Mouse (Mus musculus) embryo, embryonic 10.5 days (tissue): ENCODE results near the gene Sepsecs.
"Not testable (repeated sequence)": the region's sequence is repeated elsewhere in the genome, so short reads cannot be mapped to it uniquely, and the experiment has no call there.

Experiments used
- DNase-seq: peaks from one replicate; pipeline ENCODE4 v3.0.0-alpha.2; 2015; ENCODE audit warnings: low spot score

The Sepsecs gene

DNA sequence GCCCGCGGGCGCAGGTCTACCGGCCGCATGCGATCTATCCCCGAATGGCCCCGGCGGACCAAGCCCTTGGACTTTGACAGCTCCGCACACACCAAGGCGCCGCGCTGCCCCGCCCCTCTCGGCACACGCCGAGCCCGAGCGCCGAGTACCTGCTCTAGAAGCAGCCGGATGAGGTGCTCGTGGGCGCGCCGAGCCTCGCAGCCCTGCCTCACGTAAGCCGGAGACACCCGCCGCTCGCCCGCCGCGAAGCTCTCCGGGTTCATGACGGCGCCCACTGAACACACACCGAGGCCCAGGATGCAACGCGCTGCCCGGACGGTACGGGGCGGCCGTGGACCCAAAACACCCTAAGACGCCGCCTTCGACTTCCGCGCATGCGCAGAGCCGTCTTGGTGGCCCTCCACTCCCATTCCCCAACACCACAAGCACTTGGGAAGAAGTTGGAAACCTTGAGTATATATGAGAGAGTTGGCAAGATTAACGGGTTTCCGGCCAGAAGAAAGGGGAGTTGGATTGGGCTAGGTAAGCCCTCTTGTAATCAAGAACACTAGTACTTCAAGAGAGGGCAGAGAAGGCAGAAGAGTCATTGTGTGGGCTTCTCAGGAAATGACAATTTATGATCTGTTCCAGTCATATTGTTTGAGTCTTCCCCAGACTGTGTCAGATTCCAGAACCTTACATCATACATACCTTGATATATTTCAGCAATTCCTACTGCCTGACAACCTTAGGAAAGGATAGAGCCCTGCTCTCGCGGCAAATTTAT, at the start of gene Sepsecs:
Sepsecs (minus strand) TSS at position 283 of the 766 bp plus-strand sequence.
- DNase-seq: peak; percentile 93

DNA sequence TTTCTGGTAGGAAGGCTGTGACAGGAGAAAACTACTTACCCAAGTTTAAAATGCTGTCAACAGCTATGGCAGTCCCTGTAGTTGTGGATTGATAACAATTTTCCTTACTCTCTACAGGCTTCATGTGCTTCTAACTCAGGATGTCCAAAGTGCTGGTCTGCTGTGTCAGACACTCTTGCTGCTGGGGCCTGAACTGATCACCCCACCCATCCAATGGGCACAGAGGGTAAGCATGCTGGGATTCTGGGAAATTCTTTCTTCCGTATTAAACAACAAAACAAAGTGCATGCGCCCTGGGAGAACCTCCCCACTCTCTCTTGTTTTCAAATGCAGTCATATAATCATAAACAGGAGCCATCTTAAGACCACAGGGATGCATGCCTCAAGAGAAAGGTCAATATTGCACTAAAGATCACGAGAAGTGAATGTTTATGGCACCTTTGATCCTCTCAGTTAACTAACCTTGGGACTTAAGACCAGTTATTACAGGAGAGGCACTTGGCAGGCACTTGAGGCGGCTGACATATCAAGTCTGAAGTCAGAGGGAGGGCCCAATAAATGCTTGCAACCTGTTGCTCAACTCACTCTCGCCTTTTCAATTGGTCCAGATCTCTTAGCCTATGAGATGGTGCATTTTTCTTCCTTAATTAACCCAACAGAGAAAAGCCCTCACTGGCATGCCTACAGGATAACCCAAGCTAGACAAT, 47.4 kb upstream of the Sepsecs start:
- no peak for DNase-seq

DNA sequence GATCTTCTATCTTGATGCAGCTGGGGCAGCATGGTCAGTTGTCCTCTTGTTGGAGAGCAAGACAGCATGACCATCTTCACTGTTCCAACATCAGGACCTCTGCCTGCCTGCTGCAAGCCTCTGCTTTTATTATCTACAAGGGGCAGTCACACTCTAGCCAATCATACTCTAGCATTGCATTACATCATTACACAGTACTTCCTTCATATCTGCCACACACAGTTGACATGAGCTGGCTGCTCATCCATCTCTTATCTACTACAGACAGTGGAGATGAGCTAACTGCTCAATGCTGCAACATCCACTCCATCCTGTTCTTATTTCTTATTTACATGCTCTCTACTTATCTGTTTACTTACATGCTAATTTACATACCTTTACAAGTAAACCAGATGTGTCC, 43.2 kb upstream of the Sepsecs start:
- no peak for DNase-seq

- no peak for DNase-seq
Measured at GRCm38 (mm10) chr5:52704562-52704961, 35.1 kb upstream of the Sepsecs start.

DNA sequence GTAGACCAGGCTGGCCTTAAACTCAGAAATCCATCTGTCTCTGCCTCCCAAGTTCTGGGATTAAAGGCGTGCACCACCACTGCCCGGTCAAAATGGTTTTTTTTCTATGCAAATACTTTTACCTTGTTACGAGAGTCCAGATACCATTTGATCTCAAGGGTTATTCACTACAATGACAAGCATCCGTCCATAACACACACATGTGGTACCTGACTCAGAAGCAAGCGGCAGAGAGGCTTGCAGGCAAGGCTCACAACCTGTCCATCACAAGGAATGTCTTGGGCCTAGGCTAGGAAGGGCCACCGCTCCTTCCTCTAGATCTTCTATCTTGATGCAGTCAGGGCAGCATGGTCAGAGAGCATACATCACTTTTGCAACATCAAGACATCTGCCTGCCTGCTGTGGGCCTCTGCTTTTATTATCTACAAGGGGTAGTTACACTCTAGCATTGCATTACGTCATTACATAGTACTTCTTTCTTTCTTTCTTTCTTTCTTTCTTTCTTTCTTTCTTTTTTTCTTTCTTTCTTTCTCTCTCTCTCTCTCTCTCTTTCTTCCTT, 28.5 kb upstream of the Sepsecs start:
- not testable (repeated sequence) for DNase-seq

GRCm38 (mm10) chr5:52697291-52697690, 27.8 kb upstream of the Sepsecs start:
- DNase-seq: no peak

DNA sequence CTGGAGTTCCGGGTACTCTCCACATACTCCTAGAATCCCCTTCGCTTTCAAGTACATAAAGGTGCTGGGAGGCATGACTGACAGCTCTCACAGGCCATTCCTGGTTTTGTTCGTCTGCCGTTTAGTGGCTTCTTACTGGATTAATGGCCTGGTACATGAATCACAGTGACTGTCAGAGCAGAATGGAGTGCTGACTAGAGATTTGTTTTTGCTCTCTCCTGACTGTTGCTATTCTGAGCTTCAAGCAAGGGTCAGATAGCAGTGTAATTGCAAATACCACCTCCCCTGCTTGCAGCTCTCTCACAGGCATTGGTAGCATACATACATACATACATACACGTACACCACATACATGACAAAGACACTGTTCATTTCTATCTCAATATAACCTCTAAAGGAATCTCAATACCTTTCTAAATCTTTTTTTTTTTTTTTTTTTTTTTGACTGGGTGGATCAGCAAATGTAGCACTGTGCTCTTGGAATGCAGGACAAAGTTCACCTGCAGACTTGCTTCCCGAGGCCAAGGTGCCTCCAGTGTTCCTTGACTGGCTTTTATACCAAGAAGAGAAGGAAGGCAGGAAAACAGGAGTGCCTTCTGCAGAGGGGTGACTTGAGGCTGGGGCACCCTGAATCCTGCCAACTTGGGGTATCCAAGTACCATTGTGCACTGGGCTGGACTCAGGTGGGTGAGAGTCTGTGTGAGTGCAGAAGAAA, 18.4 kb upstream of the Sepsecs start:
- no peak for DNase-seq

GRCm38 (mm10) chr5:52681111-52681510, 11.6 kb upstream of the Sepsecs start:
- DNase-seq: peak; percentile 19

GRCm38 (mm10) chr5:52680191-52680590, 10.7 kb upstream of the Sepsecs start:
- no peak for DNase-seq

DNA sequence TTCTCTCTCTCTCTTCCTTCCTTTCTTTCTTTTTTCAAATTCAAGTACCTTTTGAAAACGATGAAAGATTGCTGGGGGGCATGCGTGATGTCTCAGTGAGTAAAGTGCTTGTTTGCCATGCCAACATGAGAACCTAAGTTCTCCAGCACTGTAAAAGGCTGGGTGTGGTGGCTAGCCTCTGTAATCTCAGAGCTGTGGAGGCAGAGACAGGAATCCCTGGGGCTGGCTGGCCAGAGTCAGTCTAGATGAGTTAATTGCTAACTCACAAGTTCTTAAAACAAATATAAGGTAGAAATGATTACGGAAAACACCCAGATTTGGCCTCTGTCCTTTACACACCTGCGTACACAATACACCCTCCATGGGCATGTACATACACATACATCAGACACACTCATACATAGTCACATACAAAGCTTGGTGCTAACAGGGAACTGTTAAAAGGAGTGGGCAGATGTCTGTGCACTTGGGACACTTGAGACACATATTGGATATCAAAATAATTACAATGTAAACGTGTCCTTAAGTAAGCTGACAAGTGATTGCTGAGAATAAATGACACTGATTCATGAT, 9.1 kb upstream of the Sepsecs start:
- no peak for DNase-seq

- no peak for DNase-seq
Measured at GRCm38 (mm10) chr5:52677126-52677525, 7.6 kb upstream of the Sepsecs start.

- DNase-seq: peak; percentile 54
Measured at GRCm38 (mm10) chr5:52674384-52675069, 5.0 kb upstream of the Sepsecs start.

- peak; percentile 17 for DNase-seq
Measured at GRCm38 (mm10) chr5:52673341-52673740, 3.8 kb upstream of the Sepsecs start.

DNA sequence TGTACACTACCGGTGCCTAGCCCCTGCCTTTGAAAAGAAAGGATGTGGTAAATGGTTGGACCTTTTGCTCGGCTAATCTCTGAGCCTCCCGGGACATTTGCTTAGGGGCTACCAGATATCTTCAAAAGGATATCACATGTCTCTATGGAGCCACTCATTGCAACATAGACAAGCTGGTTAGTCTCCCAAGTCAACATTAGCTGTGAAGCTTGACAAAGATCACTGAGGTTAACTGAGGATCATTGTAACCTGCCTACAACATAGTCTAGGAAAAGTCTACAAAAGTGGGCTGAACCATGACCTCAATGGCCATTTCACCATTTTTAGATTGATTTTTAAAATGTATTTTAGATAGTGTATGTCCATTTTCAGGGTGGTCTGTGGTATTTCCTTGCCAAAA, 1.2 kb upstream of the Sepsecs start:
- DNase-seq: no peak

- DNase-seq: no peak
Measured at GRCm38 (mm10) chr5:52666766-52667165, 2.7 kb downstream of the Sepsecs start.

- no peak for DNase-seq
Measured at GRCm38 (mm10) chr5:52657957-52658356, 11.6 kb downstream of the Sepsecs start.

- no peak for DNase-seq
Measured at GRCm38 (mm10) chr5:52657336-52657735, 12.2 kb downstream of the Sepsecs start.

- peak; percentile 48 for DNase-seq
Measured at GRCm38 (mm10) chr5:52655992-52656391, 13.5 kb downstream of the Sepsecs start.

GRCm38 (mm10) chr5:52654961-52655360, 14.5 kb downstream of the Sepsecs start:
- no peak for DNase-seq

GRCm38 (mm10) chr5:52652606-52653005, 16.9 kb downstream of the Sepsecs start:
- DNase-seq: no peak

- DNase-seq: no peak
Measured at GRCm38 (mm10) chr5:52652086-52652485, 17.4 kb downstream of the Sepsecs start.
